Mouse (Mus musculus) layer of hippocampus, postnatal 10 days (tissue): ENCODE data around the gene Atp2b4. TPM values are rescaled to one million over a fixed set of nuclear protein-coding genes. Genes with fewer than 3 reads are reported as not detected.

ENCODE experiments used
- DNase-seq, 2 experiments: peaks; one replicate each; pipeline ENCODE4 v3.0.0; 2021; ENCODE audit warnings: low spot score in 2 of 2
- total RNA-seq, 2 experiments: library from RNA; stranded (reverse); gene quantifications; 2 replicates each; pipeline ENCODE4 v1.2.3; 2021

Atp2b4 gene
- total RNA-seq, 2 experiments from 2014 or later: 102 to 107 TPM

GRCm38 (mm10) chr1:133798821-133799415, 1.9 kb downstream of the Atp2b4 start:
- DNase-seq: no peak

- no peak for DNase-seq
These were observed 2.6 kb downstream of the Atp2b4 start for GRCm38 (mm10) chr1:133797979-133798820.

DNA sequence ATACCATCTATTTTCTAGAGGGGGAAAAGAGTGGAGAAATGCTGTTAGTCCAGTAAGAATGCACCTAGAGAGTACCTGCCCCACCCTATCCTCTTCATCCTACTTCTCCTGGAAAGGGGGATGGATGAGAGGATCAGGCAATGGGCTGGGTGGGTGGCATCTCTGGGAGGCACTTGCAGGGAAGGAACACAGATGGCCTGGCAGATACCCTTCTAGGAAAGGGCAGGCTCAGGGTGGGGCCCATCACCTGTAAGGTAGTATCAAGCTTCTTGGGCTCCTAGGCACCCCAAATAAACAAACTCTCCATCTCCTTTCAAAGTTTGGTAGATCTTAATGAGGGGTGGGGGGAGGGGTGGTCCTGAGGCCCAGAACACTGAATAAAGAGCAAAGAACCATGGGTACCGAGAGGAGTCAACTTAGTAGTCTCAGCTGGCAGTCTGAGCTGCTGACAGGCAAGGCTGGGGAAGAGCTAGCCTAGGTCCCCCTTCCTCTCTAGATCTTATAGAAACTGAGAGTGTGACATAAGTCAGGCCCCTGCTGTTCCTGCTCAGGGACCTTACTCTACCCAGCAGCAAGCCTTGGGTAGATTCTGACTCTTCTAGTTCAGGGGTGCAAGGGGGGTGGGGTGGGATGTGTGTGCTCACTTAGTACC, 3.4 kb downstream of the Atp2b4 start:
- DNase-seq: no peak

GRCm38 (mm10) chr1:133793646-133794045, 7.2 kb downstream of the Atp2b4 start:
- no peak for DNase-seq

DNA sequence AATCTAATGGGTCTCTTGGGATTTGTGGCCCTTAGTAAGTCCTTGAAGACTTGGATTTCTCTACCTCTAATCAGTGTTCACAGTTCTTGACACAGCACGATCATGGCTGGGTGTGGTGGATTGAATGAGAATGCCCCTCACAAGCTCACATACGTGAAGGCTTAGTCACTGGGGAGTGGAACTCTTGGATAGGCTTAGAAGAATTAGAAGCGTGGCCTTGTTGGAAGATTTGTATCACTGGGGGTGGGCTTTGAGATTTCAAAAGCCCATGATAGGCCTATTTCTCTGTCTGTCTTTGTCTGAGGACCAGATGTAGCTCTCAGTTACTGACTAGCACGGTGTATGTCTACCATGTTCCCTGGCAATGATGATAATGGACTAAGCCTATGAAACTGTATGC, 10.8 kb downstream of the Atp2b4 start:
- no peak for DNase-seq

GRCm38 (mm10) chr1:133788864-133789263, 12.0 kb downstream of the Atp2b4 start:
- DNase-seq: no peak

DNA sequence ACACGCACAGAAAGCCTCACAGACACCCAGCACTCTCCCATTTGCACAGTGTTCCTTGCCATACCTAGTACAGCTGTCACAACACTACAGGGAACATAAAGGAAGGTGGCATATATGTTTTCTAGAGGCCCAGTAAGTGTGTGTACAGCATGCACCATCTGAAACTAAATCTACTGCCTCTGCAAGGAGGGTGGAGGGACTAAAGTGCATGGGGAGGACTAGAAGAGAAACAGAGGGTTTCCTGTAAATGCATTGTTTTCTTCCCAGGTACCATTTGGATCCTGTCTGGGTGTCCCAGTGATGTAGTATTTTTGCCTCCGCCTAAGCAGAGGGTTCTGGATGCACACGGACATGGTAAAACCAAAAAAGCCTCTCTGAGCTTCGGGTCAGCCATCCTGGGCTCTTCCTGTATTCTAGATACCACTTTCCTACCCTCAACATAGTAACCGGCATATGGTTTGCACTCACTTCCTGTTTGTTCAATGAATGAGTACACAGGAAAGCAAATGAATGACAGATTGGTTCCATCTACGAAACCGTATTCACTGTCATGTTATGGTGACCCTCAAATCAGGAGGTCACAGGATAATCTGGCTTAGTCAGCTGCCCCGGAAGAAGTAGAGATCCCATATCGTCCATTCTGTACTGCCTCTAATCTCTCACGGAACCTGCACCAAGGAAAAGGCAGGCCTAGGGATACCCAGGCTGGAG, 13.2 kb downstream of the Atp2b4 start:
- no peak for DNase-seq

- DNase-seq: no peak
These were observed 16.2 kb downstream of the Atp2b4 start for GRCm38 (mm10) chr1:133784621-133785020.

GRCm38 (mm10) chr1:133781531-133781930, 19.3 kb downstream of the Atp2b4 start:
- DNase-seq: no peak

- no peak for DNase-seq
These were observed 21.8 kb downstream of the Atp2b4 start for GRCm38 (mm10) chr1:133779043-133779442.

DNA sequence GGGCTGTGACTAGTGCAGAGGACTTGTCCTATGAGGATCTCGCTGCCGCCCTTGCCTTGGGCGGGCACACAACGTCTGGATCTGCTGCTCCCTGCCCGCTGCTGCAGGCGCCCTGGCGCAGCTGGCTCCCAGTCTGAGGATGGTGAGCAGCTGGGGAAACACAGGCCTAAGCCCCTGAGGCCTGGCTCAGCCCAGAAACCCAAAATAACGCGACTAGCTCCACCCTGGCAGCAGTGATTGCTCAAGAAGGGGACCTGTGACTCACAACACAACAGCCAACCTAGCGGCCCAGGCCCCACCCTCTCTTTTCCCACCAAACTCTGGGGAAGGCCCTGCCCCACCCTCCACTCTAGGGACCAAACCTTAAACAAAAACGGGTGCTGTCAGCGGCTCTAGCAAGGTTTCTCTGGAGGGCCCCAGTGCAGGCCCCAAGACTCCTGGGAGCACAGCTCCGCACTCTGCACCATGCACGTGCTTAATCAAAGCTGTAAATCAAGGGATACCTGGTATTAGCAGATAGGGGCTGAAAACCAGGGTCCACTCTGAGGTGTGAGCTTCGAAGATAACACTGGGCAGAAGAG, 23.1 kb downstream of the Atp2b4 start:
- DNase-seq: no peak

DNA sequence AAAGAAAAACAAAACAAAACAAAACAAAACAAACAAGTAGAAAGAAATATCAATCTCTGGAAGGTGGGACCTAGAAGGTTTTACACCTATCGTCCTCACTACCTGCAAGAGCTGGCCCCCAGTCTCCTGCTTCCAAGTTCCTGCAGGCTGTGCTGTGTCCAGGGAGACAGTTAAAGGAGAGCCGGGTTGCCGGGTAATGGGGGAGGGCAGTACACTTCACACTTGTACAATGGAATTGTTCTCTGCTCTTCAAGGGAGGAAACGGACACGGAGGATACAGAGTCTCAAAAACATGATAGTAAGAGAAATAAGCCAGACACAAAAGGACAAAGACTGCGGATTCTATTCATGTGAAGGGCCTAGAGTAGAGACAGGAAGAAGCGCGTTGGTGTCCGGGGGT, 28.3 kb downstream of the Atp2b4 start:
- no peak for DNase-seq

DNA sequence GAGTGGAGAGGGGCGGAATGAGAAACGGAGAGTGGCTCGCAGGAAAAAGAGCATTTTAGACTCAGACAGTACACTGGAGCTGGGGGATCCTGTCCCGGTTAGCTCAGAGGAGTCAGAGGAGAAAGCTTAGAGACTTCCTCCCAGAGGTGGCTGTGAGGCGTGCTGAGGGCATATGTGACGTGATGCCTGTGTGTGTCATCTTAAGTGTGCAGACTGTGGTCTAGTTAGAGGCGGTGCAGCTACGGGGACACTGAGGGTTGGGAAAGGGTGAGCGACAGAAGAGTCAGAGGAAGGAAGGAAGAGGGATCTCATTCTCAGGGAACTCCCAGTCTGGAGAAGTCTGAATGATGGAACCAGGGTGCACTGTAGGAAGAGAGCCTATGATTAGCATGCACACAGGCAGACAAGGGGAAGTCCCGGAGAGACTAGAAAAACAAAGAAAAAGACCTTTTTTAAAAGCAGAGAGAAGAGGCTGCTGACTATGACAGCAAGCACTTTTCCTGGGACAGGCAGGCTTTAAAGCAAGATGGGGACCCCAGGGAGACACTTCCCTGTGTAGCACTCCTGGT, 28.9 kb downstream of the Atp2b4 start:
- no peak for DNase-seq

DNA sequence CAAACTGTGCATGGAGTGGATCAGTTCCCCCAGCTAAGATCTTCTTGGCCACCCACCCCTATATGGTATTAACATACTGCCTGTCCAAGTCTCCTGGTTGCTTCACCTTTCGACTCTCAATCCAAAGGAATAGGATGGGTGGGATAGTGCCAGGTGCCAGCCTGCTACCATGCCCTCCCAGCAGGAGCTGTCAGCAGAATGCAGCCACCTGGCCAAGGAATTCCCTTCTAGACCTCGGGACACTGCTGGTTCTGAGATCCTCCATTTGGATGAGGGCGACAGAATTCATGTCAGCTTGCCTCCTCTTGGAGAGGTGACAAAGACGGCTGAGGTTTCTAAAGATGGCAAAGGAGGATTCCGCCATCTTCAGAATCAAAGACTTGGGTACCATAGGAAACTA, 32.8 kb downstream of the Atp2b4 start:
- no peak for DNase-seq

DNA sequence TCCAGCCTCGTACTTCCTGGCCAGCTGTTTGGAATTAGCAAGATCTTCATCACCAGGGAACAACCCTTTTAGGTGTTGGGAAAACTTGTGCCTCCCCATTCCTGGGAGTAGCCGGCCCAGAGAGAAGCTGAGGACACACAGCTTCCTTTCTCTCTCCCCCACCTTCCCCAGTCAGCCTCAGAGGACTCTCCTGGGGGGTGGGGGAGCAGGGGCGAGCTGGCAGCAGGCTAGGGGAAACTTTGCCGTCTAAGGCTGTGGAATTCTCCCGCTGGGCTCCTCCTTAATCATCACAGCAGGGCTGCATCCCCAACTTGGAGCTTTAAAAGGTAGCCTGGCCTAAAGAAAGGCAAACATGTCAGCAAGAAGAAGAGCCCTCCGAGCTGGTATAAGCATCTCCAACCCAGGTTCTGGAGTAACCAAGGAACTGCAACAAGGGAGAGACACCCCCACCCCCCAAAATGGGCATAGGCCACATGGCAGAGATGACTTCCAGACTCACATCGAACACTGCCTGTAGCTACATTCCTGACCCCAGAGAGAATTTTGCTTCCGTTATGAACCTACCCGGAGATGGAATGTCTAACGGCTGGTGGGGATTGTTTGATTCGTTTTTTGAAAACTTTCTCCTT, 33.8 kb downstream of the Atp2b4 start:
- DNase-seq: no peak

DNA sequence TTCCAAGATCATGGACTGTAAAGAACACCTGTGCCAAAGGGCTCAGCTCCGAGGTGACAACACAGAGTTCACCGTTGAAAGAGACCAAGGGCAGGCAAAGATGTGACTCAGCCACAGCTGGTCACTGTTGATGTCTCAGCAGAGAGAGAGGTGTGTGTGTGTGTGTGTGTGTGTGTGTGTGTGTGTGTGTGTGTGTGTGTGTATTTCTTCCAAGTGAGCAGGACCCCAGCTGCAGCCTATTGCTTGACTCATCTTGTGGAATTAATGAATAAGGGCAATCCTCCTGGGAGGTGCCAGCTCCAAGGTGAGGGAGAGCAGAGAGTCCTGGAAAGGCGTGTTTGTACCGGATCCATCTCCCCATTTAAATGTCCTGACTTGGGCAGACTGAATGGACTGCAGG, 35.5 kb downstream of the Atp2b4 start:
- no peak for DNase-seq

DNA sequence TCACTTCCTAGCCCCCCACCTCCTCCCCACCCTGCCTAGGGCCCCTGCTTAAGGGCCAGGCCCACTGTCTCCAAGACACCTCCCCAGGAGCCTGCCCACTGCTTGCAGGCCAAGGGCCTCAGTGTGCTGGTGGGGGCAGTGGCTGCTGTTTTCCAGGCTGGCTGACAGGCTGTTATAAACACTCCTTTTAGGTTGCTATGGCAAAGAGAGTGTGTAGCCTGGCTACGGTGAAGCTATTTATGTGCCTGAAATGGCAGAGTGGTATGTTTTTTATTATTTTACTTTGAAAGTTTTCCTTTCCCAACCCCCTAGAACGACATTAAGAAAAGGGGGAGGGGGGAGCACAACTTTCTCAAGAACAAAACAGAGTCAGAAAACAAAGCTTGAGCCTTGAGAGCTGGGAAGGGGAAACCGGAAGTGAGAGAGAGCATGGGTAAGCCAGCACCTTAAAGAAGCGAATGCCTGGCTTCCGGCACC, 37.9 kb downstream of the Atp2b4 start:
- DNase-seq: peak; percentile 22 to 37

DNA sequence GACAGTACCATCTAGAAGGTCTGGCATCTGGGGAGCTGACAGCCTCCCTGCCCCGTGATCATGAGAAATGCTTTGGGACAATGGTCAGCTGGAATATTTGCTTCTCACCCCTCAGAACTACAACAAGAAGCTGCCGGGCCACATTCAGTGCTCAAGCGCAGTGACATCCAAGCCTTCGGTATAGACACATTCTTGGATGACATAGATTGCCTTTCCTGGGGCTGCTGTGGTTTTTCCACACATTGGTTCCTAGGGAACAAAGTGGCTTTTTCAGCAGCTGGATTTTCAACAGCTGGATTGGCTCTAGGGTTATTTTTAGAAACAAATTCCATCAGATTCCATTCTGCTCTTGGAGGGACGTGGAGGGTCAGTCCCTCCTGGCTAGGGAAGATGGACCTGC, 39.6 kb downstream of the Atp2b4 start:
- DNase-seq: no peak

- no peak for DNase-seq
These were observed 46.4 kb downstream of the Atp2b4 start for GRCm38 (mm10) chr1:133754317-133754868.

- DNase-seq: no peak
These were observed 47.5 kb downstream of the Atp2b4 start for GRCm38 (mm10) chr1:133753325-133753724.
